In genomic region chr9:37614316-37614715, GRCm38 (mm10) we compare ENCODE assay signal across 9 mouse cellular contexts. TPM values are rescaled to one million over a fixed set of nuclear protein-coding genes. Genes with fewer than 3 reads are reported as not detected.
DNase-seq lines count a peak whose midpoint lies in the region; ATAC-seq and TF ChIP-seq lines count a peak whose summit lies in the region.
"Had no signal": no experiment of that assay in that cellular context is flagged by ENCODE, and none has a peak within 500 bp of the region (broad histone marks: within the 10 kb centered on the region; RNA-seq: fewer than 3 reads in every experiment).

No protein-coding gene starts in this region.

- TF ChIP-seq POLR2A in liver, adult 2 months (IDR thresholded peaks at IDR 0.05; ENCODE audit: extremely low read depth, insufficient read depth, low read length), result no peak

- peaks cover 6% of the 10 kb centered on the region; the same call in 1 of the 2 replicates for H3K79me2 ChIP-seq in liver, adult 2 months (ENCODE audit: control insufficient read depth, insufficient read depth, low read length)

- peak overlapping the region; percentile 55 for H3K27ac ChIP-seq in liver, adult 2 months (replicated peaks; ENCODE audit: insufficient read depth, low read depth, low read length)
- no peak overlapping the region for H3K27ac ChIP-seq in embryonic facial prominence, embryonic 15.5 days (replicated peaks)
- H3K27ac ChIP-seq in limb, embryonic 11.5 days (replicated peaks; ENCODE audit: low read depth, low read length), result no peak overlapping the region
- no peak overlapping the region; the same call in 1 of the 2 replicates for H3K27ac ChIP-seq in neural tube, embryonic 15.5 days (replicated peaks)

- H3K4me1 ChIP-seq in liver, adult 2 months (ENCODE audit: control insufficient read depth, insufficient read depth, low read length), result no peaks in the 10 kb centered on the region; the same call in 1 of the 2 replicates
- peaks cover 4% of the 10 kb centered on the region for H3K4me1 ChIP-seq in embryonic facial prominence, embryonic 15.5 days
- no peaks in the 10 kb centered on the region for H3K4me1 ChIP-seq in limb, embryonic 11.5 days (ENCODE audit: control insufficient read depth, insufficient read depth, low read length)
- H3K4me1 ChIP-seq in neural tube, embryonic 15.5 days, result peaks cover 16% of the 10 kb centered on the region

- H3K4me2 ChIP-seq in embryonic facial prominence, embryonic 15.5 days (replicated peaks), result peak overlapping the region; percentile 72
- peak overlapping the region; percentile 73; the same call in 1 of the 2 replicates for H3K4me2 ChIP-seq in limb, embryonic 11.5 days (ENCODE audit: low read depth, severe bottlenecking)
- peak overlapping the region; percentile 73 for H3K4me2 ChIP-seq in neural tube, embryonic 15.5 days

- DNase-seq in liver, adult 2 months (ENCODE audit: extremely low read depth, low read depth, low spot score), result peak; percentile 76
- no peak for DNase-seq in liver
- no peak for DNase-seq in limb, embryonic 11.5 days (ENCODE audit: low spot score)
- no peak for DNase-seq in cerebellum, postnatal 10 days
- DNase-seq in ovary, postnatal 10 days (ENCODE audit: low spot score), result no peak
- no peak for DNase-seq in right cerebral cortex, postnatal 14 days

- H3K27me3 ChIP-seq in liver, adult 2 months (ENCODE audit: control insufficient read depth, insufficient read depth, low read length), result no peaks in the 10 kb centered on the region
- no peaks in the 10 kb centered on the region for H3K27me3 ChIP-seq in embryonic facial prominence, embryonic 15.5 days
- no peaks in the 10 kb centered on the region for H3K27me3 ChIP-seq in limb, embryonic 11.5 days (ENCODE audit: control insufficient read depth, insufficient read depth, low read length)
- no peaks in the 10 kb centered on the region for H3K27me3 ChIP-seq in neural tube, embryonic 15.5 days (replicated peaks)

- TF ChIP-seq CTCF in liver, adult 2 months (IDR thresholded peaks at IDR 0.05; ENCODE audit: low read depth, low read length), result no peak

- H3K4me3 ChIP-seq in liver, adult 2 months (ENCODE audit: insufficient read depth, low read depth, low read length), result 0 out of 2 replicates have a peak overlapping the region, but pooled peaks have one; percentile 54
- peak overlapping the region; percentile 71 for H3K4me3 ChIP-seq in embryonic facial prominence, embryonic 15.5 days (replicated peaks)
- H3K4me3 ChIP-seq in limb, embryonic 11.5 days (ENCODE audit: low read depth, low read length), result no peak overlapping the region
- H3K4me3 ChIP-seq in neural tube, embryonic 15.5 days (replicated peaks), result peak overlapping the region; percentile 71; the same call in 1 of the 2 replicates

- H3K36me3 ChIP-seq in liver, adult 2 months (ENCODE audit: control insufficient read depth, insufficient read depth, low read length), result peaks cover 4% of the 10 kb centered on the region
- H3K36me3 ChIP-seq in embryonic facial prominence, embryonic 15.5 days, result no peaks in the 10 kb centered on the region
- H3K36me3 ChIP-seq in limb, embryonic 11.5 days (ENCODE audit: control insufficient read depth, insufficient read depth, low read length), result no peaks in the 10 kb centered on the region
- H3K36me3 ChIP-seq in neural tube, embryonic 15.5 days, result no peaks in the 10 kb centered on the region

- H3K9ac ChIP-seq in liver, adult 2 months (ENCODE audit: low read depth, low read length), result no peak overlapping the region
- no peak overlapping the region for H3K9ac ChIP-seq in embryonic facial prominence, embryonic 15.5 days
- H3K9ac ChIP-seq in limb, embryonic 11.5 days (ENCODE audit: low read length), result no peak overlapping the region
- no peak overlapping the region for H3K9ac ChIP-seq in neural tube, embryonic 15.5 days (replicated peaks)

- no peaks in the 10 kb centered on the region for H3K9me3 ChIP-seq in embryonic facial prominence, embryonic 15.5 days (replicated peaks)
- H3K9me3 ChIP-seq in limb, embryonic 11.5 days (ENCODE audit: control insufficient read depth, low read length), result no peaks in the 10 kb centered on the region
- H3K9me3 ChIP-seq in neural tube, embryonic 15.5 days (replicated peaks), result no peaks in the 10 kb centered on the region

- no peak for ATAC-seq in embryonic facial prominence, embryonic 15.5 days (ENCODE audit: insufficient number of reproducible peaks, low FRiP score, low TSS enrichment, low read depth)
- peak; percentile 24; the same call in 1 of the 2 replicates for ATAC-seq in limb, embryonic 11.5 days (ENCODE audit: insufficient number of reproducible peaks, low FRiP score, low TSS enrichment, low read depth)
- ATAC-seq in neural tube, embryonic 15.5 days (ENCODE audit: low FRiP score), result peak; percentile 14

RNA-seq across cellular contexts. Expression of gene Spa17, which starts 0.8 kb away (rescaled TPM):
- total RNA-seq in liver, adult 2 months (2014; rRNA removed), result 0.27 and 0.55 TPM in 2 replicates
- 0.13 TPM in 1 of 2 replicates, not detected in the other for polyA plus RNA-seq in liver, adult 2 months (2012; rRNA removed)
- polyA plus RNA-seq in embryonic facial prominence, embryonic 15.5 days (2015; fragmentation: Nextera tagmentation; extraction: Ambion mirVana), result 11.6 and 18.1 TPM in 2 replicates
- 5.4 and 7.2 TPM in 2 replicates for polyA plus RNA-seq in limb, embryonic 11.5 days (2014; fragmentation: Nextera tagmentation; extraction: Ambion mirVana)
- 7.4 and 11.0 TPM in 2 replicates for polyA plus RNA-seq in neural tube, embryonic 15.5 days (2015; fragmentation: Nextera tagmentation; extraction: Ambion mirVana)

RNA-seq across cellular contexts. Expression of gene Tbrg1, which starts 42.8 kb away (rescaled TPM):
- 35.0 and 35.8 TPM in 2 replicates for total RNA-seq in liver, adult 2 months (2014; rRNA removed)
- 19.2 and 23.8 TPM in 2 replicates for polyA plus RNA-seq in liver, adult 2 months (2012; rRNA removed)
- polyA plus RNA-seq in embryonic facial prominence, embryonic 15.5 days (2015; fragmentation: Nextera tagmentation; extraction: Ambion mirVana), result 179 and 192 TPM in 2 replicates
- 135 and 136 TPM in 2 replicates for polyA plus RNA-seq in limb, embryonic 11.5 days (2014; fragmentation: Nextera tagmentation; extraction: Ambion mirVana)
- polyA plus RNA-seq in neural tube, embryonic 15.5 days (2015; fragmentation: Nextera tagmentation; extraction: Ambion mirVana), result 87.5 and 94.9 TPM in 2 replicates

RNA-seq across cellular contexts. Expression of gene Panx3, which starts 54.7 kb away (rescaled TPM):
- not detected in 2 replicates for total RNA-seq in liver, adult 2 months (2014; rRNA removed)
- not detected in 2 replicates for polyA plus RNA-seq in liver, adult 2 months (2012; rRNA removed)
- 38.1 TPM in 2 replicates for polyA plus RNA-seq in embryonic facial prominence, embryonic 15.5 days (2015; fragmentation: Nextera tagmentation; extraction: Ambion mirVana)
- polyA plus RNA-seq in limb, embryonic 11.5 days (2014; fragmentation: Nextera tagmentation; extraction: Ambion mirVana), result not detected in 2 replicates
- 0.47 and 1.1 TPM in 2 replicates for polyA plus RNA-seq in neural tube, embryonic 15.5 days (2015; fragmentation: Nextera tagmentation; extraction: Ambion mirVana)
- total RNA-seq: gastrocnemius, adult 18-20 months had no signal

RNA-seq across cellular contexts. Expression of gene Siae, which starts 58.8 kb away (rescaled TPM):
- total RNA-seq in liver, adult 2 months (2014; rRNA removed), result 27.5 and 27.9 TPM in 2 replicates
- 17.4 and 17.7 TPM in 2 replicates for polyA plus RNA-seq in liver, adult 2 months (2012; rRNA removed)
- 10.9 and 12.1 TPM in 2 replicates for polyA plus RNA-seq in embryonic facial prominence, embryonic 15.5 days (2015; fragmentation: Nextera tagmentation; extraction: Ambion mirVana)
- polyA plus RNA-seq in limb, embryonic 11.5 days (2014; fragmentation: Nextera tagmentation; extraction: Ambion mirVana), result 5.0 and 7.2 TPM in 2 replicates
- 13.3 and 14.9 TPM in 2 replicates for polyA plus RNA-seq in neural tube, embryonic 15.5 days (2015; fragmentation: Nextera tagmentation; extraction: Ambion mirVana)

Comparison
In these comparisons a context has a peak if more than half of its experiments do, and no peak if none do; other contexts are left out.
1. RNA of gene Panx3, which starts 54.7 kb away (polyA plus RNA-seq): 38.1 TPM in embryonic facial prominence, embryonic 15.5 days; 0.47 to 1.1 TPM in neural tube, embryonic 15.5 days, not detected in liver, adult 2 months and not detected in limb, embryonic 11.5 days; every median in the first group is over 10 times any median in the second.
2. Peak in every context shown above with its lines, with median percentiles within 50 percentile points of each other: H3K4me2 ChIP-seq.